Mouse (Mus musculus) ES-E14 (cell line): ENCODE measurements around the gene Trim25.
"Not testable (repeated sequence)": the region's sequence is repeated elsewhere in the genome, so short reads cannot be mapped to it uniquely, and the experiment has no call there.

Experiments used
- CHD2 ChIP-seq: IDR thresholded peaks from 2 replicates; pipeline ENCODE4 v1.6.1; 2014; ENCODE audit warnings: mild to moderate bottlenecking, low read depth, low read length, inconsistent platforms
- HCFC1 ChIP-seq: IDR thresholded peaks from 2 replicates; pipeline ENCODE4 v1.6.1; 2012; ENCODE audit warnings: low read length, inconsistent platforms, borderline replicate concordance; ENCODE audit not compliant: insufficient read depth
- MAFK ChIP-seq: IDR thresholded peaks from 2 replicates; pipeline ENCODE4 v1.6.1; 2014; ENCODE audit warnings: mild to moderate bottlenecking, low read depth, low read length, inconsistent platforms; ENCODE audit not compliant: insufficient read depth
- ZC3H11A ChIP-seq: IDR thresholded peaks from 2 replicates; pipeline ENCODE4 v1.6.1; 2012; ENCODE audit warnings: low read depth, mild to moderate bottlenecking, inconsistent platforms, low read length, borderline replicate concordance

DNA sequence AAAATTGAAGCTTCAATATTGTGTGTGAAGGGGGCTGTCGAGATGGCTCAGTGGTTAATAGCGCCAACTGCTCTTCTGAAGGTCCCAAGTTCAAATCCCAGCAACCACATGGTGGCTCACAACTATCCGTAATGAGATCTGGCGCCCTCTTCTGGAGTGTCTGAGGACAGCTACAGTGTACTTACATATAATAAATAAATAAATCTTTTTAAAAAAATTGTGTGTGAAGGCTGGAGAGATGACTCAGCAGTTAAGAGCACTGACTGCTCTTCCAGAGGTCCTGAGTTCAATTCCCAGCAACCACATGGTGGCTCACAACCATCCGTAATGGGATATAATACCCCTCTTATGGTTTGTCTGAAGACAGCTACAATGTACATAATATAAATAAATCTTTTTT, 1.8 kb upstream of the Trim25 start:
- TF ChIP-seq ZC3H11A, CHD2, HCFC1: not testable (repeated sequence)
- TF ChIP-seq MAFK = peak; percentile 66; the same call in 1 of the 2 replicates
